Mouse (Mus musculus): Measurements from ENCODE around the gene Gm4141.
"Not testable (repeated sequence)": the region's sequence is repeated elsewhere in the genome, so short reads cannot be mapped to it uniquely, and the experiment has no call there.

Gene Gm4141

DNA sequence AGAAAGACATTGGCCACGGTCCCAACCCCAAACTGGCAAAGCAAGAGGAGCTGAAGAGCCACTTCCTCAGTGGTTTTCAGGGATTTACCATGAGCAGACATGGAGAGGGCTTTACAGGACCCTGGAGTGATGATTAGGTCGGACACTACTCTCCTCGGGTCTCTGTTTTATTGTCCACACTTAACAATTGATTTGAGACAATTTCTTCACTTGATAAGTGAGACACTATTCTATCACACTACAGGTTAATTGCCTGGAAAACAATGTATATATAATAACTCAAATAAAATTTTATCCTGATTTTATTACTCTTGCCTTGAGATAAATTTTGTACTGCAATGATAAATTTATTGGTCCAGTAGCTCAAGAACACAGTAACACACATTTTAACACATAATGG is at the start of gene Gm4141:
TSS of gene Gm4141 (minus strand) at position 101 of the 400 bp plus-strand sequence.
- DNase-seq (ENCODE audit: low spot score), result not testable (repeated sequence)

DNA sequence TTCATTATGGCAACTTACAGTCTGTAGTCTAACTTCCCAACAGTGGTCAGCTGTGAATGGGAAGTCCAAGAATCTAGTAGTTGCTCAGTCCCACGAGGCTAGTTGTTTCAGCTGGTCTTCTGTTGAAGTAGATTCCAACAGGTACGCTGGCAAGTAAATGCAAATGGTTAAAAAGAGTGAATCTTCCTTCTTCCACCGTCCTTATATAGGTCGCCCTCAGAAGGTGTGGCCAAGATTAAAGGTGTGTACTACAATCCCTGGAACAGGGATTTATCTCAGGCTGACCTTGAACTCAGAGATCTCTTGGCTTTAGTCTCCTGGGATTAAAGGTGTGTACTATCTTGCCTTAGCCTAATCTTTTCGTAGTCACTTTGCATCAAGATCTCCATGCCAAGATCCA is 22.9 kb upstream of the Gm4141 start, which contains the start of gene Gm4513:
TSS of gene Gm4513 (minus strand) at position 101 of the 400 bp plus-strand sequence.
- DNase-seq (ENCODE audit: low spot score), result not testable (repeated sequence)

DNA sequence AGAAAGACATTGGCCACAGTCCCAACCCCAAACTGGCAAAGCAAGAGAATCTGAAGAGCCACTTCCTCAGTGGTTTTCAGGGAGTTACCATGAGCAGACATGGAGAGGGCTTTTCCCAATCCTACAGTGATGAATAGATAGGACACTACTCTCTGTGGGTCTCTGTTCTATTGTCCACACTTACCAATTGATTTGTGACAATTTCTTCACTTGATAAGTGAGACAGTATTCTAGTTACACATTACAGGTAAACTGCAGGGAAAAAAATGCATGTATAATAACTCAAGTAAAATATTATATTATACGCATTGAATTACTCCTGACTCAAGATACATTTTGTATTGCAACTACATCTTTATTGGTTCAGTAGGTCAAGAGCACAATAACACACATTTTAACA is 30.4 kb downstream of the Gm4141 start, which contains the start of gene Gm5726:
TSS of gene Gm5726 (minus strand) at position 101 of the 400 bp plus-strand sequence.
- not testable (repeated sequence) for DNase-seq (ENCODE audit: low spot score)

DNA sequence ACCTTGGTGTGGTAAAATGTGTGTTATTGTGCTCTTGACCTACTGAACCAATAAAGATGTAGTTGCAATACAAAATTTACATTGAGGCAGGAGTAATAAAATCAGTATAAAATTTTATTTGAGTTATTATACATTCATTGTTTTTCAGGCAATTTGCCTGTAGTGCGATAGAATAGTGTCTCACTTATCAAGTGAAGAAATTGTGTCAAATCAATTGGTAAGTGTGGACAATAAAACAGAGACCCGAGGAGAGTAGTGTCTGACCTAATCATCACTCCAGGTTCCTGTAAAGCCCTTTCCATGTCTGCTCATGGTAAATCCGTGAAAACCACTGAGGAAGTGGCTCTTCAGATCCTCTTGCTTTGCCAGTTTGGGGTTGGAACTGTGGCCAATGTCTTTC is 42.5 kb downstream of the Gm4141 start, which contains the start of gene Vmn1r104:
TSS of gene Vmn1r104 (plus strand) at position 301 of the 400 bp plus-strand sequence.
- DNase-seq (ENCODE audit: low spot score), result not testable (repeated sequence)
